Mouse (Mus musculus): ENCODE results near the gene Fam163a. TPM values are rescaled to one million over a fixed set of nuclear protein-coding genes. Genes with fewer than 3 reads are reported as not detected.
"Not testable (repeated sequence)": the region's sequence is repeated elsewhere in the genome, so short reads cannot be mapped to it uniquely, and the experiment has no call there.

Gene Fam163a
- polyA plus RNA-seq, 1 experiment from 2014 or later: 2.0 TPM

DNA sequence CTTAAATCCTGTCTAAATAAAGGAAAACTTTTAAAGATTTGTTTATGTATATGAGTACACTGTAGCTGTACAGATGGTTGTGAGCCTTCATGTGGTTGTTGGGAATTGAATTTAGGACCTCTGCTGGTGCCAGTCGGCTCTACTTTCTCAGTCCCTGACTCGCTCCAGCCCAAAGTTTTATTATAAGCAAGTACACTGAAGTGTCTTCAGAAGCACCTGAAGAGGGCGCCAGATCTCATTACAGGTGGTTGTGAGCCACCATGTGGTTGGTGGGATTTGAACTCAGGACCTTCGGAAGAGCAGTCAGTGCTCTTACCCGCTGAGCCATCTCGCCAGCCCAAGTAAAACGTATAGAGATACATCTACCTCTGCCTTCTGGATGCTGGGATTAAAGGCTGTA, 164.8 kb downstream of the Fam163a start:
- ATAC-seq (replicated peaks; ENCODE audit: insufficient number of reproducible peaks, low FRiP score, low TSS enrichment); H3K4me3 ChIP-seq (ENCODE audit: low read depth, low read length); H3K4me2 ChIP-seq; H3K27me3 ChIP-seq (ENCODE audit: control insufficient read depth, insufficient read depth, low read length); H3K36me3 ChIP-seq (ENCODE audit: control insufficient read depth, insufficient read depth, low read length); H3K9me3 ChIP-seq (replicated peaks; ENCODE audit: control insufficient read depth, low read length); H3K9ac ChIP-seq (ENCODE audit: low read depth, low read length): not testable (repeated sequence)
- H3K4me1 ChIP-seq (ENCODE audit: control insufficient read depth, insufficient read depth, low read length): peaks cover 12% of the 10 kb centered on the region
- H3K27ac ChIP-seq (ENCODE audit: low read depth, low read length): peak overlapping the region; percentile 60
- WGBS (ENCODE audit: insufficient replicate concordance): 62% methylated on average over 7 of the region's 7 CpGs

DNA sequence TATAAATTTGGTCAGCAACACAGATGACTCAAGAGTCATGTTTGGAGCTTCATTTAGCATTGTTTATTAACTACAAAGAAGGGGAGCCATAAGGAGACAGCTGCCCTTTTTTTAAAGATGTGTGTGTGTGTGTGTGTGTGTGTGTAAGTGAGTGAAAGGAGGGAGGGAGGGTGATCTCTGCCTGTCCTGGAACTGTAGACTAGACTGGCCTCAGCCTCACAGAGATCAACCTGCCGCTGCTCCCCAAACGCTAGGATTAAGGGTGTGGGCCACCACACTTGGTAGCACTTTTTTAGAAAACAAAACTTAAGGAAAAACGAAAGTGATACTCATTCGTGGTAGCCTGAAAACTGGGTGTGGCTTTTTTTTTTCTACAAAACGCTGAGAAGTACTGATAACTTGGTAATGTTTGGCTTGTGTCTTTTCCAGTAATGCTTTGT, 167.7 kb downstream of the Fam163a start:
- no peak for ATAC-seq (replicated peaks; ENCODE audit: insufficient number of reproducible peaks, low FRiP score, low TSS enrichment)
- peak overlapping the region; percentile 81 for H3K4me2 ChIP-seq
- H3K4me3 ChIP-seq (ENCODE audit: low read depth, low read length): 0 out of 2 replicates have a peak overlapping the region, but pooled peaks have one; percentile 6
- H3K27ac ChIP-seq (ENCODE audit: low read depth, low read length): peak overlapping the region; percentile 61
- no peaks in the 10 kb centered on the region for H3K27me3 ChIP-seq (ENCODE audit: control insufficient read depth, insufficient read depth, low read length)
- peak overlapping the region; percentile 25; the same call in 1 of the 2 replicates for H3K9ac ChIP-seq (ENCODE audit: low read depth, low read length)
- H3K36me3 ChIP-seq (ENCODE audit: control insufficient read depth, insufficient read depth, low read length): peaks cover 3% of the 10 kb centered on the region
- H3K4me1 ChIP-seq (ENCODE audit: control insufficient read depth, insufficient read depth, low read length): peaks cover 10% of the 10 kb centered on the region
- WGBS (ENCODE audit: insufficient replicate concordance): 38% methylated on average over 5 of the region's 5 CpGs
- no peaks in the 10 kb centered on the region for H3K9me3 ChIP-seq (replicated peaks; ENCODE audit: control insufficient read depth, low read length)

DNA sequence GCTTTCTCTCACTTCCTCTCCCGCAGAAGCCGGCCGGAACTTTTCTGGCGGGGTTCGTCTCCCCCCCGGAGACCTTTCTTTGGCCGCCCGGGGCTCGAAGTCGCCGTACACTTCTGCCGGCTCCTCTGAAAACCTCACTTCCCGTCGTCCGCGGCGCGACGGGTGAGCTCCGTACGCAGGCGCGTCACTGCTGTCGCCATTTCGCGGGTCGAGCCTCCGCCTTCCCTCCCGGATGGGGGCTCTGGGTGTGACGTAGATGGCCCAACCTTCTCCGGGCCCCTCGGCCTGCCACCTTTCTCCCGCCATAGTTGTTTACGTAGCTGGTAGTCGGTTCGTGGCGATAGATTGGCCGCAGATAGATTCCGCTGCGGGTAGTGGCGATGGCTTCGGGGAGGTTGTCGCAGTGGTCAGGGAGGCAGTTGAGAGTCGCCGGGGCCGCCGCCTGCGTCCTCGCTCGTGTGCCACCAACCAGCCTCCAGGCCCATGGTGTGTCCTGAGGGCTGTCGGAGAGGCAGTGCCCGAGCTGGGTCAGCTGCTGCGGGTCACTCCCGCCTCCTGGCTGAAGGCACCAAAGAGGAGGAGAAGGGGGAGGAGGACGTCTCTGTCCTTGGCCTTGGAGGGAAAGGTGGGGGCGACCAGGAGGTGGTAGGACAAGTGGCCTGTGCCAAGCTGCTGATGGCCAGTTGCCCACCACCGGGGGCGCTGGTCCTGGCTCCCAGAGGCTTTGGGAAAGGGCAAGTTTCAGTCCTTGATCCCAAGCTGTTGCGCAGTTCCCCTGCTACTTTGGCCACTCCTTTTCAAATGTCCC, 168.7 kb downstream of the Fam163a start, which contains the start of gene Tor1aip1:
Tor1aip1 (minus strand) TSS at position 551 of the 808 bp plus-strand sequence.
- Histone ChIP-seq H3K9me3 (replicated peaks; ENCODE audit: control insufficient read depth, low read length) (no peaks in the 10 kb centered on the region), H3K36me3 (ENCODE audit: control insufficient read depth, insufficient read depth, low read length) (peaks cover 10% of the 10 kb centered on the region), H3K4me1 (ENCODE audit: control insufficient read depth, insufficient read depth, low read length) (peaks cover 6% of the 10 kb centered on the region; the same call in 1 of the 2 replicates), H3K4me3 (ENCODE audit: low read depth, low read length) (peak within 1 kb of the TSS; percentile 70), H3K9ac (ENCODE audit: low read depth, low read length) (peak within 1 kb of the TSS; percentile 94), H3K27ac (ENCODE audit: low read depth, low read length) (peak within 1 kb of the TSS; percentile 100), H3K4me2 (peak within 1 kb of the TSS; percentile 81), H3K27me3 (ENCODE audit: control insufficient read depth, insufficient read depth, low read length) (no peaks in the 10 kb centered on the region)
- ATAC-seq (replicated peaks; ENCODE audit: insufficient number of reproducible peaks, low FRiP score, low TSS enrichment): peak; percentile 93
- WGBS (ENCODE audit: insufficient replicate concordance): under 1% methylated on average over 59 of the region's 59 CpGs

- Histone ChIP-seq H3K4me2 (peak within 1 kb of the TSS; percentile 81), H3K4me3 (ENCODE audit: low read depth, low read length) (peak within 1 kb of the TSS; percentile 70), H3K36me3 (ENCODE audit: control insufficient read depth, insufficient read depth, low read length) (peaks cover 16% of the 10 kb centered on the region), H3K9ac (ENCODE audit: low read depth, low read length) (peak within 1 kb of the TSS; percentile 94), H3K27ac (ENCODE audit: low read depth, low read length) (peak within 1 kb of the TSS; percentile 100), H3K27me3 (ENCODE audit: control insufficient read depth, insufficient read depth, low read length) (no peaks in the 10 kb centered on the region), H3K4me1 (ENCODE audit: control insufficient read depth, insufficient read depth, low read length) (peaks cover 6% of the 10 kb centered on the region; the same call in 1 of the 2 replicates), H3K9me3 (replicated peaks; ENCODE audit: control insufficient read depth, low read length) (no peaks in the 10 kb centered on the region)
- peak; percentile 79 for ATAC-seq (replicated peaks; ENCODE audit: insufficient number of reproducible peaks, low FRiP score, low TSS enrichment)
- under 1% methylated on average over 50 of the region's 59 CpGs for WGBS (ENCODE audit: insufficient replicate concordance)
Measured at GRCm38 (mm10) chr1:156035269-156035929, 169.4 kb downstream of the Fam163a start, which contains the start of gene Tor1aip2. Gene Tor1aip2 (plus strand): TSS chr1:156035403.

DNA sequence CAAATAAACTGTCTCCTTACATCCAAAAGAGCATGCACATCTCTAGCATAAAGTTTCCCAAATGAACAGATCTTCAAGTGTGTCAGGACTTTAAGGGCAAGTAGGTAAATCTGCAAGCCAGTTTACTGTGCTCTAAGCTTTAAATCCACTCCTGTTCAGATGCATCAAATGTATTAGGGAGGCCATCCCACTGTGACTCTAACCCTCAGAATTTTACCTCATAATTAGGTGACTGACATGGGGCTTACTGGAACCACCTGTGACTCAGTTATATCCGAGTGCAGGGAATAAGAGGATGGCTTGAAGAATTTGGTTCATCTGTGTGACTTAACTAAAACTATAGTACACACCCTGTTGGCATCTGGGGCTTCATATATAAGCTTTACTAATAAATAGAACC, 170.2 kb downstream of the Fam163a start:
- 30% methylated on average over 1 of the region's 1 CpGs for WGBS (ENCODE audit: insufficient replicate concordance)
- ATAC-seq (replicated peaks; ENCODE audit: insufficient number of reproducible peaks, low FRiP score, low TSS enrichment): no peak
- no peaks in the 10 kb centered on the region for H3K27me3 ChIP-seq (ENCODE audit: control insufficient read depth, insufficient read depth, low read length)
- H3K27ac ChIP-seq (ENCODE audit: low read depth, low read length): peak overlapping the region; percentile 100; the same call in 1 of the 2 replicates
- no peaks in the 10 kb centered on the region for H3K9me3 ChIP-seq (replicated peaks; ENCODE audit: control insufficient read depth, low read length)
- peak overlapping the region; percentile 70 for H3K4me3 ChIP-seq (ENCODE audit: low read depth, low read length)
- H3K4me2 ChIP-seq: peak overlapping the region; percentile 81
- peaks cover 18% of the 10 kb centered on the region for H3K36me3 ChIP-seq (ENCODE audit: control insufficient read depth, insufficient read depth, low read length)
- H3K9ac ChIP-seq (ENCODE audit: low read depth, low read length): peak overlapping the region; percentile 94
- H3K4me1 ChIP-seq (ENCODE audit: control insufficient read depth, insufficient read depth, low read length): peaks cover 6% of the 10 kb centered on the region; the same call in 1 of the 2 replicates

DNA sequence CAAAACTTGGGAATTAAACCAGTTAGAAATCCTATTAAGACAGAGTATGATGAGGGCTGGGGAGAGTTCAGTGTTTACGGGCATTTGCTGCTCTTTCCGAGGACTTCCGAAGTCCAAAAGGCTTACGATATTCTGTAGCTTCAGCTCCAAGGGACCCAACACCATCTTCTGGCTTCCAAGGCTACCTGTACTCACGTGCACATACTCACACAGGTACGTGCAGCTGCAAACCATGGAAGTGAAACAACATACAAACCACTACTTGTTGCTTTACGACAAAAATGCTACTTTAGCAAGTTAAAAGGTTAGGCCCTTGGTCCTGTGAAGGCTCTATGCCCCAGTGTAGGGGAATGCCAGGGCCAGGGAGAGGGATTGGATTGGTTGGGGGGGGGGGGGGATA, 170.9 kb downstream of the Fam163a start:
- no peak overlapping the region for H3K9ac ChIP-seq (ENCODE audit: low read depth, low read length)
- H3K27ac ChIP-seq (ENCODE audit: low read depth, low read length): no peak overlapping the region
- H3K27me3 ChIP-seq (ENCODE audit: control insufficient read depth, insufficient read depth, low read length): no peaks in the 10 kb centered on the region
- H3K4me1 ChIP-seq (ENCODE audit: control insufficient read depth, insufficient read depth, low read length): peaks cover 6% of the 10 kb centered on the region; the same call in 1 of the 2 replicates
- WGBS (ENCODE audit: insufficient replicate concordance): 94% methylated on average over 7 of the region's 7 CpGs
- ATAC-seq (replicated peaks; ENCODE audit: insufficient number of reproducible peaks, low FRiP score, low TSS enrichment): no peak
- H3K36me3 ChIP-seq (ENCODE audit: control insufficient read depth, insufficient read depth, low read length): peaks cover 22% of the 10 kb centered on the region
- no peak overlapping the region for H3K4me2 ChIP-seq
- H3K4me3 ChIP-seq (ENCODE audit: low read depth, low read length): no peak overlapping the region
- H3K9me3 ChIP-seq (replicated peaks; ENCODE audit: control insufficient read depth, low read length): no peaks in the 10 kb centered on the region

DNA sequence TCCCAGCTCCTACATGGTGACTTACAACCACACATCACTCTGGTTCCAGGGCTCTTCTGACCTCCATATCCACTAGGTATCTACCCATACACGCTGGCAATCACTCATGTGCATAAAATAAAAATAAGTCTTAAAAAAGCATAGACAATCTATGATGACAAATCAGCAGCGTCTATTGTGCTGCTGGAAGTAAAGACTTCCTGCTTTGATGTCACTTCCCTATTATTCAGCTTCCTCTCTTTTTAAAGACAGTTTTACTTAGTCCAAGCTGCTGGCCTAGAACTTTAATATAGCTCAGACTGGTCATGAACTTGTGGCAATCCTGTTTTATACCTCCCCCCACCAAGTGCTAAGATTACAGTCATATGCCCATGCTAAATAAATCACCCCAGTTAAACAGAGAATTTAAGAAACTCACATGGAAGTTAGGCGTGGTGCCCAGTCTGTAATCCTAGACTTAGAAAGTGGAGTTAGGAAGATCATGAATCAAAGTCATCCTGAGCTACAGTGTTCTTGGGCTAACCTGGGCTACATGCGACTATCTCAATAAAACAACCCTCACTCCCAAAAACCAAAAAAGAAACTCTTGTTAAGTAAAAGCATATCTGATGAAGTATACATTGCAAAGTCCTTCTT, 176.4 kb downstream of the Fam163a start:
- Histone ChIP-seq H3K9ac (ENCODE audit: low read depth, low read length) (no peak overlapping the region), H3K27me3 (ENCODE audit: control insufficient read depth, insufficient read depth, low read length) (no peaks in the 10 kb centered on the region), H3K9me3 (replicated peaks; ENCODE audit: control insufficient read depth, low read length) (no peaks in the 10 kb centered on the region), H3K27ac (ENCODE audit: low read depth, low read length) (no peak overlapping the region), H3K36me3 (ENCODE audit: control insufficient read depth, insufficient read depth, low read length) (peaks cover 24% of the 10 kb centered on the region), H3K4me2 (no peak overlapping the region), H3K4me1 (ENCODE audit: control insufficient read depth, insufficient read depth, low read length) (no peaks in the 10 kb centered on the region), H3K4me3 (ENCODE audit: low read depth, low read length) (no peak overlapping the region)
- ATAC-seq (replicated peaks; ENCODE audit: insufficient number of reproducible peaks, low FRiP score, low TSS enrichment): no peak
- WGBS (ENCODE audit: insufficient replicate concordance): 86% methylated on average over 4 of the region's 4 CpGs

- WGBS (ENCODE audit: insufficient replicate concordance): 91% methylated on average over 3 of the region's 3 CpGs
- peaks cover 21% of the 10 kb centered on the region for H3K36me3 ChIP-seq (ENCODE audit: control insufficient read depth, insufficient read depth, low read length)
- no peak for ATAC-seq (replicated peaks; ENCODE audit: insufficient number of reproducible peaks, low FRiP score, low TSS enrichment)
Measured at GRCm38 (mm10) chr1:156027849-156028248, 177.0 kb downstream of the Fam163a start.

More at GRCm38 (mm10) chr1:156027849-156028248, 177.0 kb downstream of the Fam163a start:
- no peak overlapping the region for H3K4me2 ChIP-seq
- H3K9ac ChIP-seq (ENCODE audit: low read depth, low read length): no peak overlapping the region
- H3K27ac ChIP-seq (ENCODE audit: low read depth, low read length): no peak overlapping the region
- no peaks in the 10 kb centered on the region for H3K27me3 ChIP-seq (ENCODE audit: control insufficient read depth, insufficient read depth, low read length)
- H3K4me3 ChIP-seq (ENCODE audit: low read depth, low read length): no peak overlapping the region
- H3K4me1 ChIP-seq (ENCODE audit: control insufficient read depth, insufficient read depth, low read length): no peaks in the 10 kb centered on the region
- no peaks in the 10 kb centered on the region for H3K9me3 ChIP-seq (replicated peaks; ENCODE audit: control insufficient read depth, low read length)
